Comparison of ENCODE assay signal across 9 mouse cellular contexts in the genomic region with DNA sequence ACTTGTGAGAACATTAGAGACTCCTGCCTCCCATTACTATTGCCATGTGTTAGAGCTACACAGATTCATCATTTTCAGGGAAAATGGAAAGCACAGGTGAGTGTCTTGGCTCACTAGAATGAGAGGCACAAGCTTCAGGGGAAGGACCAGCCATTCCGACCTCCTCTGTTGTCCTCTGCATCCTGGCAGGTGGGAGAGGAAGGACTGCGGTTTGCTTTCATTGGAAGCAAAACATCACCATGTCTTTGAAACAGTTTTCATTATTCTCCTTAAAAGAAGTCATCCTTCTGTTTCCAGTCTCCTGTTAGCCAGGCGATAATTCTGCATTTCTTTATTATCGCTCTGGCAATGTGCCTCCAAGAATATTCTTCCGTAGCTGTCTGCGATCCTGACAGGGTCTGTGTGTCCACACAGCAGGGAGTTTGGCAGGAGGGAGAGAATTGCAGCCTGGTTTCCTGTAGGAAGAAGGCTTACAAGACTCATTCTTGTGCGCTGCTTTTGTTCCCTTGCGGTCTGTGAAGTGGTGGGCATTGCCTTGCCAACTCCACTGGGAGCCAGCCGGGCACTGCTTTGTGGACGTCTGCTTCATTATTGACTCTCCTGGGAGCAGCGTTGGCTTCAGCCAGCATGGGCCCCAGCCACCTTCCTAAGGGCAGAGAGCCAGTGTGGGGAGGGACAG. TPM values are rescaled to one million over a fixed set of nuclear protein-coding genes. Genes with fewer than 3 reads are reported as not detected.
A peak's percentile ranks its signal among the peaks of the same experiment; 100 is the strongest.
DNase-seq lines count a peak whose midpoint lies in the region; ATAC-seq lines count a peak whose summit lies in the region.
"Had no signal": no experiment of that assay in that cellular context is flagged by ENCODE, and none has a peak within 500 bp of the region (broad histone marks: within the 10 kb centered on the region; RNA-seq: fewer than 3 reads in every experiment).

No protein-coding gene starts in this region.

- 81% methylated on average over 11 of the region's 11 CpGs for WGBS in forebrain, embryonic 10.5 days
- 63% methylated on average over 11 of the region's 11 CpGs for WGBS in forebrain, embryonic 11.5 days
- WGBS in hindbrain, embryonic 13.5 days, result 30% methylated on average over 11 of the region's 11 CpGs
- WGBS in neural tube, embryonic 12.5 days, result 37% methylated on average over 11 of the region's 11 CpGs

- ATAC-seq in forebrain, embryonic 11.5 days (replicated peaks; ENCODE audit: low FRiP score), result no peak
- ATAC-seq in hindbrain, embryonic 13.5 days (ENCODE audit: low FRiP score), result peak; percentile 51; the same call in 1 of the 2 replicates
- peak; percentile 48; the same call in 1 of the 2 replicates for ATAC-seq in neural tube, embryonic 12.5 days (ENCODE audit: low FRiP score, low read depth)

- H3K27ac ChIP-seq in forebrain, embryonic 10.5 days, result 0 out of 2 replicates have a peak overlapping the region, but pooled peaks have one; percentile 20
- no peak overlapping the region for H3K27ac ChIP-seq in forebrain, embryonic 11.5 days (ENCODE audit: low read depth, low read length)
- H3K27ac ChIP-seq in hindbrain, embryonic 13.5 days, result peak overlapping the region; percentile 65
- H3K27ac ChIP-seq in neural tube, embryonic 12.5 days, result no peak overlapping the region

- H3K27me3 ChIP-seq in forebrain, embryonic 10.5 days (ENCODE audit: poor library complexity, severe bottlenecking), result no peaks in the 10 kb centered on the region
- H3K27me3 ChIP-seq in forebrain, embryonic 11.5 days (ENCODE audit: control insufficient read depth, insufficient read depth, low read length), result no peaks in the 10 kb centered on the region
- no peaks in the 10 kb centered on the region for H3K27me3 ChIP-seq in hindbrain, embryonic 13.5 days
- H3K27me3 ChIP-seq in neural tube, embryonic 12.5 days (replicated peaks), result no peaks in the 10 kb centered on the region

- DNase-seq in forebrain, embryonic 10.5 days (ENCODE audit: extremely low spot score, low spot score), result no peak
- DNase-seq in forebrain, embryonic 11.5 days (ENCODE audit: low spot score), result no peak
- DNase-seq in retina, postnatal 1 day, result peak; percentile 52
- no peak for DNase-seq in retina, embryonic 14.5 days (ENCODE audit: low spot score)
- no peak for DNase-seq in kidney, adult 18-20 months
- DNase-seq in spleen, postnatal 4 days (ENCODE audit: low spot score in 2 of 2), result no peak

- H3K36me3 ChIP-seq in forebrain, embryonic 10.5 days (replicated peaks), result peaks cover 16% of the 10 kb centered on the region
- no peaks in the 10 kb centered on the region for H3K36me3 ChIP-seq in forebrain, embryonic 11.5 days (ENCODE audit: control insufficient read depth, insufficient read depth, low read length)
- peaks cover 12% of the 10 kb centered on the region; the same call in 1 of the 2 replicates for H3K36me3 ChIP-seq in hindbrain, embryonic 13.5 days
- H3K36me3 ChIP-seq in neural tube, embryonic 12.5 days, result 0 out of 2 replicates have a peak, but pooled peaks cover 3% of the 10 kb centered on the region

- no peaks in the 10 kb centered on the region for H3K9me3 ChIP-seq in forebrain, embryonic 10.5 days
- H3K9me3 ChIP-seq in forebrain, embryonic 11.5 days (ENCODE audit: control insufficient read depth, low read length), result no peaks in the 10 kb centered on the region
- no peaks in the 10 kb centered on the region for H3K9me3 ChIP-seq in hindbrain, embryonic 13.5 days
- H3K9me3 ChIP-seq in neural tube, embryonic 12.5 days, result no peaks in the 10 kb centered on the region

- no peak overlapping the region for H3K4me2 ChIP-seq in forebrain, embryonic 11.5 days (ENCODE audit: low read depth, low read length, severe bottlenecking)
- peak overlapping the region; percentile 26 for H3K4me2 ChIP-seq in hindbrain, embryonic 13.5 days
- H3K4me2 ChIP-seq in neural tube, embryonic 12.5 days (replicated peaks), result 0 out of 2 replicates have a peak overlapping the region, but pooled peaks have one; percentile 22

- peaks cover 34% of the 10 kb centered on the region for H3K4me1 ChIP-seq in forebrain, embryonic 10.5 days
- peaks cover 5% of the 10 kb centered on the region; the same call in 1 of the 2 replicates for H3K4me1 ChIP-seq in forebrain, embryonic 11.5 days (replicated peaks; ENCODE audit: control insufficient read depth, insufficient read depth, low read length)
- peaks cover 72% of the 10 kb centered on the region for H3K4me1 ChIP-seq in hindbrain, embryonic 13.5 days (replicated peaks)
- H3K4me1 ChIP-seq in neural tube, embryonic 12.5 days, result peaks cover 38% of the 10 kb centered on the region

- no peak overlapping the region for H3K4me3 ChIP-seq in forebrain, embryonic 10.5 days
- no peak overlapping the region for H3K4me3 ChIP-seq in forebrain, embryonic 11.5 days (ENCODE audit: low read depth, low read length)
- no peak overlapping the region for H3K4me3 ChIP-seq in hindbrain, embryonic 13.5 days
- no peak overlapping the region for H3K4me3 ChIP-seq in neural tube, embryonic 12.5 days

- no peak overlapping the region for H3K9ac ChIP-seq in forebrain, embryonic 11.5 days (ENCODE audit: low read length)
- peak overlapping the region; percentile 44; the same call in 1 of the 2 replicates for H3K9ac ChIP-seq in hindbrain, embryonic 13.5 days
- no peak overlapping the region for H3K9ac ChIP-seq in neural tube, embryonic 12.5 days

RNA-seq across cellular contexts. Expression of a gene that starts 36.2 kb away (rescaled TPM):
- polyA plus RNA-seq in forebrain, embryonic 10.5 days (2016; fragmentation: Nextera tagmentation; extraction: Ambion mirVana), result 30.9 and 35.8 TPM in 2 replicates
- polyA plus RNA-seq in forebrain, embryonic 11.5 days (2014; fragmentation: Nextera tagmentation; extraction: Ambion mirVana), result 88.9 and 90.1 TPM in 2 replicates
- 178 and 186 TPM in 2 replicates for polyA plus RNA-seq in hindbrain, embryonic 13.5 days (2015; fragmentation: Nextera tagmentation; extraction: Ambion mirVana)
- 165 and 168 TPM in 2 replicates for polyA plus RNA-seq in neural tube, embryonic 12.5 days (2016; fragmentation: Nextera tagmentation; extraction: Ambion mirVana)
- polyA plus RNA-seq: liver, adult 2 months had no signal

Comparison
In these comparisons a context has a peak if more than half of its experiments do, and no peak if none do; other contexts are left out.
1. H3K27ac ChIP-seq: peak in forebrain, embryonic 10.5 days (single experiment) and hindbrain, embryonic 13.5 days (single experiment); none in forebrain, embryonic 11.5 days (single experiment) and neural tube, embryonic 12.5 days (single experiment).